Mouse (Mus musculus) gastrocnemius, adult 18-20 months (tissue): ENCODE measurements around the gene Dnmt3a. TPM values are rescaled to one million over a fixed set of nuclear protein-coding genes. Genes with fewer than 3 reads are reported as not detected.

ENCODE experiments used
- DNase-seq: peaks from one replicate; pipeline ENCODE4 v3.0.0; 2021; ENCODE audit warnings: low spot score
- total RNA-seq, 2 experiments: library from RNA; stranded (reverse); gene quantifications; 2 replicates each; pipeline ENCODE4 v1.2.3; 2021

Dnmt3a gene
- total RNA-seq, 2 experiments from 2014 or later: 54.6 to 62.0 TPM

- DNase-seq: no peak
Measured at GRCm38 (mm10) chr12:3817566-3817965, 11.8 kb downstream of the Dnmt3a start.

DNA sequence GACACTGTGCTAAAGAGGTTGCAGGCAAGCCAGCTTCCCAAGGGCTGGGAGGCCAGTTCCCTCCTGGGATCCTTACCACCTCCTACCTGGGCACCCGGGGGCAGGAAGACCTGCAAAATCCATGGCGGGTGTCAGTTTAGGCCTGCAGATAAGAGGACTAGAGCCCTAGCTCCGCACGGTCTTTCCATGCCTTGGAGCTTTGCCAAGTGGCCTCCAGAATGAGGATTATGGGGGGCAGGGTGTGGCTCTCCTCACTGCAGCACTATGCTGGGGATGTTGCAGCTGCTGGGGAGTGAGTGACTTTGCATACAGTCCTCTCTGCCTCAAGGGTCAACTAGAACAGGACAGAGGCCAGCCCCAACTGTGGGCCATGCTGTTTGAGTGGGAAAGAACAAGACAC is 14.1 kb downstream of the Dnmt3a start:
- DNase-seq: no peak

DNA sequence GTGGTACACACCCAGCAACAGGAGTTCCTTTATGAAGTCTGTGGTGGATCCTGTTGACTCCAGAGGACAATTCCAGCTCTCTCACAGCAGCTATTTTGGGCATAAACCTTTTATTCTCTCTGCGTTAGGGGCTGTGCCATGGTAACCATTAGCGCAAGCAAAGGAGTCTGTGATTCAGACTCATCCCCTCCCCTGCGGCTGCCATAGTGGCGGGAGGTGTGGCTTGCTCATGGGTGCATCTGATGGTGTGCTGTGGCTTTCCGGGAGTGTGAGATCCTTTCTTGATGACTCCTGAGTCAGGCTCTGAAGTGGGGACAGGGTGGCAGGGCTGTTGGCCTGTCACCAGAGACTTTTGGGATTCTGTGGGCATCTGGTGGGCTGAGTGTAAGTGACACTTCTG is 17.6 kb downstream of the Dnmt3a start:
- no peak for DNase-seq

DNA sequence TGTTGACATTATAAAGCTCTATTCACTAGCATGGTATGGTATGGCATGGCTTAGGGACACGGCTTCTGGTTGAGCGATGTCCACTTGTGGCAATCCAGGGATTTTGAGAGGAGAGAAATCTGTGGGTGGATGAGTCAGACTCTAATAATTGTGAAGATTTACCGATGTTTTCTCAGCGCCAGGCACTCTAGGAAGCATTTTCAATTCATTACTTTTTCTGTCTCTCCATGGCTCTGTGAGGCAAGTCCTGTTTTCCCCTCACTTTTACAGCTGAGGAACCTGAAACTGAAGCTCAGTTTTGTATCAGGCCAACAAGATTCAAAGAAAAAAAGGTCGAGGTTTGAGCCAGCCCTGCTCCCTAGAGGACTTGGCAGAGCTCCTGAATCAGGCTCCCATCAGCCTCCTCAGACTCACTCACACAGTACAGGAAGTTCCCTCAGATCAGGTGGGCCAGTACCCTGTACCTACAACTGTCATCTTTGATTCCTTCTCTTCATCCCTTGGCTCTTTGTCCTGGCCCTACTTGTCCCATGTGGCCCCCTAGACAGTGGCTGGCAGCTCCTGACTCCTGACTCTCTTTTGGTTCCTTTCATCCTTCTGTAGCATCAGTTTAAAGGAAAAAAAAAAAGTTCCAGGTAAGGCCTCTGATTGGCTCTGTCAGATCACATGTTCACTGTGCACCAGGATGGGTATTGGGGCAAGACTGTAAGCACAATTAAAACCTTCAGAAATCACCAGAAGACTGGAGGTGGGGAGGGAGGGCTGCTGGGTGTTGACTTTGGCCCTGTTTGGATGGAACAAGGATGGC is 19.3 kb downstream of the Dnmt3a start:
- no peak for DNase-seq

DNA sequence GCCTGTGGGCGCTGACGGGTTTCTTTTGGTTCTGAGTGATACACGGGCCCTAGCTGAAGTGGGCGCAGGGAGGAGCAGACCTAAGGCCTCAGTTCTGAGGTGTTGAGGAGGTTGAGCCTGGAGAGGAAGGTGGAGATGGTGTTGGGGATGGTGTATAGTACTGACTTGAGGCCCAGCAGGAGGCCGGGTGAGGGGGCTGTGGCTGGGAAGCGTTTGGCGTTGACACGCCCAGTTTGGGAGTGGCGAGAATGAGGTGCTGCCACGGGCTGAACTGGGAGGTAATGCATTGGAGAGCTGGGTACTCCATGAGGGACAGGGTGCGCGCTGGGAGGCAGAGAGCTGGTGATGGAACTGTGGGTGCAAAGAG is 19.9 kb downstream of the Dnmt3a start:
- DNase-seq: no peak

GRCm38 (mm10) chr12:3827771-3828170 is 22.0 kb downstream of the Dnmt3a start:
- no peak for DNase-seq

- DNase-seq: no peak
Measured at GRCm38 (mm10) chr12:3833059-3833760, 27.4 kb downstream of the Dnmt3a start.

DNA sequence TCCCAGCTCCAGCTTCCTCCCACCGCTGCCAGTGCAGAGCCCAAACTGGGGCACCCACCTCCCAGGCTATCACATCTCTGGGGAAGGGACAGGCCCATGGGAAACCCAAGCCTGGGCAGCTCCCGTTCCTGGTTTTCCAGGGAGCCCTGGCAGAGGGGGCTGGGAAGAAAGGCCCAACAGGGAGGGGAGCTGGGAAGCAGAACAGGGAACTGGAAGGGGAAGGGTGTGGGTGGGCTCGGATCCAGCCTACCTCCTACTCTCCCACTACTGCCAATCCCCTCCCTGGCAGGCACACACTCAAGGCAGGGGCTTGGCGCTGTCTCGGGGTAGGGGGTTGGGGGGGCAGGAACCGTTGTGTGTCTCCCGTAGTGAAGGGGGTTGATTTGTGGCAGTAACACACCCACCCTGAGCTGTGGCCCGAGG is 28.1 kb downstream of the Dnmt3a start:
- peak; percentile 71 for DNase-seq

DNA sequence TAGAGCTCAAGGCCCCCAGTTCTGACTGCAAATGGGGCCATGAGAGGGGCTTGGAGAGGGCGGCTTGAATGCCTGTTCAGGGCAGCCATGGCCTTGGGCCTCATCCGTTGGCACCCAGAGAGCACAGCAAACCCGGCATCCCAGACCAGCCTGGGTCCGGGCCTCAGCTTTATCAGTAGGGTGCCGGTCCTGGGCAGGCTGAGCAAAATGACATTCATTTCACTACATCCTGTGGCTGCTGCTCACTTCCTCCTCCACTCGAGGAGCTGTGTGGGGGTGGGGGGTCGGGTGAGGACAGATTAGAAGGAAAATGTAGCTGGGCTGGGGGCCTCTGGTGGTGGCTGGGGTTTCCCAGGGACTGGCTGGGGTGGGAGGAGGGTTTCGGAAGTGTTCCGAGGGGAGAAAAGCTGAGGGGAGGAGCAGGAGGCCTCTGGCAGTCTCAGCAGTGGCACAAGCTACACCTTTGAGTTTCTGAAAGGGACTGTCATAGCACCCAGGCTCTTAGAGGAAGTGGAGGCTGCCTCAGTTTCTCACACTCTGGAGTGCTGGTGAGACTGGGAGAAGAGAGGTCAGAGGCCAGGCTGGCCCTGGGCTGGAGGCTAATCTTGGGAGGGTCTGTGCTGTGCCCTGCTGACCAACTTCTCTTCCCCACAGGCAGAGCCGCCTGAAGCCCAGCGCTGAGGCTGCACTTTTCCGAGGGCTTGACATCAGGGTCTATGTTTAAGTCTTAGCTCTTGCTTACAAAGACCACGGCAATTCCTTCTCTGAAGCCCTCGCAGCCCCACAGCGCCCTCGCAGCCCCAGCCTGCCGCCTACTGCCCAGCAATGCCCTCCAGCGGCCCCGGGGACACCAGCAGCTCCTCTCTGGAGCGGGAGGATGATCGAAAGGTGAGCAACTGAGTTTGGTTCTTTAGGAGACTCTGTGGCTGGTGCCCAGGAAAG is 28.8 kb downstream of the Dnmt3a start:
- DNase-seq: no peak

DNA sequence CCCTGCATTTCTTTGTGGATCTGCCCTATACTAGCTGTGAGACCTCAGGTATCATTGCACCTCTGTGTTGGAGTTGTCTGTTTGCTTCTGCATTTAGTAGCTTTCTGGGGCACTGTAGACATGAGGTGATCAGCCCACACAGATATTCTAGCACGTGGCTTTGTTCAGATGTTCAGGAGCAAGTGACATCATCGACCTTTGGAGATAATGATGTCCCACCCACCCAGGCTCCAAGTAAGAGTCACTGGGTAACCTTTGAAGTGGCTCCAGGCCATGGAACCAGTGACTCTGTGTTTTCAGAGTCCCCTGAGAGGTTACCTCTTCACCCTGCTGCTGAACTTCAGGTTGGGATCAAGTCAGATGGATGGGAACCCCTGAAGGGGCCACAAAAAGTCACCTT is 29.8 kb downstream of the Dnmt3a start:
- no peak for DNase-seq

DNA sequence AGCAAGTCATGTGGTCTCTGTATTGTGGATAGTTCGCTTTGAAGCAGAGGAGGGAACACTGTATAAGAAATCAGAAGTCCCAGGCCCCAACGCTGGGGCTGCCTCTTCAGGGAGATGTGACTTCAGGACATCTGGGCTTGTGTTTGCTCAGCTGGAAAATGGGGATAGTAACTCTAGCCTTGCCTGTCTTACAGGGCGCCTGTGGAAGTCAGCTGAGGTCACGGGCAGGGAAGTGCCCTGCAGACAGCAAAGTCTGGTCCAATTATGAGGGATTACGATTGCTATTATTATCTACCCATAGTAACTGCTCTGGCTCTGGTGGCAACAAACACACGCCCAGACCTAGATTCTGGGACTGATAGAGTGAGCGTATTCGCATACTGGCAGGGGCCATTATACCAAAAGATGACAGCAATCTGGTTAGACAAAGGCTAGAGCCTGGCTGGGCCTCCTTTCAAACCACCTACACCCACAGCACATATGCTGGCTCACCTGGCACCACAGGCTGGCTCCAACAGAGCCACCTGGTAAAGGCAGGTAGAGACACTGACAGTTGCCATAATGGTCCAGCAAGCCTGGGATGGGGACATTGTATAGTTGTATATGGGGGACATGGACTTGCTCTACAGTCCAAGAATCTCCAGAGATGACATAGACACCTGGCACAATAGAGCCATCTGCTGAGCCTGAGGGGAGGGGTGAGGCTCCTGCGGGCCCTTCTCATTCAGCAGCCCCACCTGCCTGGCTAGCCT is 31.4 kb downstream of the Dnmt3a start:
- no peak for DNase-seq

DNA sequence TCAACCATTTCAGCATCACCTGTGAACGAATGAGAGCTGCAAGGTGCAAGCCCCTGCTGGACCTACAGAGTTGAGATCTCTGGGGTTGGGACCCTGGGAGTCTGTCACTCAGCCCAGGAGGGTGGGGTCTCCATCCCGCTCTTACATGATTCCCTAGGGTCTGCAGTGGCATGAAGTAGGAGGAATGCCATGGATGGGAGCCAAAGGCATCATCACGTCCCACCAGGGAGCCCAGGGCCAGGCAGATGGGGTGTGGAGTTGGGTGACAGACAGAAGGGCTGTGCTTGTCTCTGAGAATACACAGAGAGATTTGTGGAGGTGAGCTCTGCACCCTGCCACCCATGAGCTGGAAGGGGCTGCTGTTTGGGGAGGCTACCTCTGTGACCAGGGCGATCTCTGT is 32.2 kb downstream of the Dnmt3a start:
- no peak for DNase-seq

DNA sequence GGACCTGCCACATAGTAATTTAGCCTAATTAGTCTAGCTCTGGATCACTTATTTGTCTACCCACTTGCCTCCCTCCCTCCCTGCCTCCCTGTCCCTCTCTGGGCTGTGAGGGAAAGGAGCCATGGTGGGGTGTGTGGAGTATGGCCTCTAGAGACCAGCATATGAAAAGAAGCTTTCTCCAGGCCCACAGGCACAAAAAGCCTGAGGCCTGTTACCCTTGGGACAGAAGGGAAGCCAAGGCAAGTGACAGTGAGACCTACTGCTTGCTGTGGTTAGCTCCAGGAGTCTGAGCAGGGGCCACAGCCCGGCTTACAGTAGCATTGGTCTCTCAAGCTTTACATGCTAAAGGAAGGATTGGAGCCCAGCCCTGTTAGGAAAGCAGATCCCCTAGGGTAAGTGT is 33.9 kb downstream of the Dnmt3a start:
- DNase-seq: no peak

DNA sequence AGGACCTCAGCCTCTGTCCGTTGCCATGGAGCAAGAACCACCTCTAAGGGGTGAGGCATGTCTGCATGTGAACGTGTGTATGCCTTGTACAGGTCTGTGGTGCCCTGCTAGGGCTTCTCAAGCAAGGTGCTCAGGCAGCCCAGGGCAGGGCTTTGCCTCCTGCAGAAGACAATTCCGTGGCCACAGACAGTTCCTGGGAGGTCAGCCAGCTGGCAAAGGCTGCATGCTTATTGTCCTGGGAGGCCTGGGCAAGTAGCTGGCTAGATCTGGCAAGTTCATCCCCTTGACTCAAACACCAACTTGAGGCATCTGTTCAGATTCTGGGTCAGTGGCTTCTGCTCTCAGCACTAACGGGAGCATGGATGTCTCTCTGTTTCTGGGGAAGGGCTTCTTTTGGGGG is 35.3 kb downstream of the Dnmt3a start:
- peak; percentile 51 for DNase-seq

- no peak for DNase-seq
Measured at GRCm38 (mm10) chr12:3842843-3843242, 37.0 kb downstream of the Dnmt3a start.

- DNase-seq: no peak
Measured at GRCm38 (mm10) chr12:3843371-3843861, 37.6 kb downstream of the Dnmt3a start.

GRCm38 (mm10) chr12:3843918-3844317 is 38.1 kb downstream of the Dnmt3a start:
- DNase-seq: no peak

GRCm38 (mm10) chr12:3844335-3844734 is 38.5 kb downstream of the Dnmt3a start:
- no peak for DNase-seq

DNA sequence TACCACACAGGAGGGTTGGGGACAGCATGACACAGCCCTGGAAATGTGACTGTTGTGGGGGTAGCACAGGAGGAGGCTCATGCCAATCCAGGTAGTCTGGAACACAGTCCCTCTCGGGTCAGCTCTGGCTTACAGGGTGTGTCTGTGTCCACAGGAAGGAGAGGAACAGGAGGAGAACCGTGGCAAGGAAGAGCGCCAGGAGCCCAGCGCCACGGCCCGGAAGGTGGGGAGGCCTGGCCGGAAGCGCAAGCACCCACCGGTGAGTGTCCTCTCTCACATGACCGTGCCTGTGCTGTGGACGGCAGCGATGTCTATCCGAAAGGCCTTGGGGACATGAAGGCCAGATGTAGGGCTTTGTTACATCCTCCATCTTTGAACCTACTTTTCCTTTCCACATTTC is 43.7 kb downstream of the Dnmt3a start:
- DNase-seq: no peak

GRCm38 (mm10) chr12:3850165-3850564 is 44.4 kb downstream of the Dnmt3a start:
- no peak for DNase-seq

DNA sequence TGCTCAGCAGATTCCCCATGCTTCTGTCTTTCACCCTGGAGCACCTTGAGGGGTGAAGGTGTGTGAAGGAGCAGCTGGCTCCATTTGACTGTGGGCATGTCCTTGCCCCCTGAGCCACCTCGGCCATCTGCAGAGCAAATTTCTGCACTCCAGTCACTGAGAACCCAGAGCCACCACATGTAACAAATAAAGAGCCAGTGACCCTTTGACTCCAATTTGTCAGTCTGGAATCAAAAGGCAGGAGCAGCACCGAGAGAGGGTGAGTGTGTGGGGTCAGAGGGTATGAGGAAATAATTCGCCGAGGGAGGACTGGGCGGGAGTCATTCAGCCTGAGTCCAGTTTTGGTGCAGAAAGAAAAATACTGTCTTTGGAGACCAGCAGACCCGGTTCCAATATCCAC is 44.9 kb downstream of the Dnmt3a start:
- DNase-seq: no peak
